Mouse (Mus musculus): Measurements from ENCODE around the gene Psme1.

Gene Psme1

DNA sequence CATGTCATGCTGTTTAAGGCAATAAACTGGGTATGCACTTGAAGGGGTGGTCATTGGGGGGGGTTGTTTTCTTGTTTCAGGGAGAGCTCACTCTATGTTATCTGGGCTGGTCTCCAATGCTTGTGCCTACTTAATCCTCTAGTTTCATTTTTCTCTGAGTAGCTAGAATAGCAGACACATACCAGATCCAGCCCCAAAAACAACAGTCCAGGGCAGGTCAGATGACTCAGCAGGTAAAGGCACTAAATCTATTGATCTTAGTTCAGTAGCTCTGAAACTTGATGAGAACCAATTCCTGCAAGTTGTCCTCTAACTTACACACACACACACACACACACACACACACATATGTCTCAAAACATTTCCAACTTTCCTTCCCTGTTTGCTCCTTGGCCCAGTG is 6.2 kb upstream of the Psme1 start:
- DNase-seq (ENCODE audit: low read depth), result no peak

DNA sequence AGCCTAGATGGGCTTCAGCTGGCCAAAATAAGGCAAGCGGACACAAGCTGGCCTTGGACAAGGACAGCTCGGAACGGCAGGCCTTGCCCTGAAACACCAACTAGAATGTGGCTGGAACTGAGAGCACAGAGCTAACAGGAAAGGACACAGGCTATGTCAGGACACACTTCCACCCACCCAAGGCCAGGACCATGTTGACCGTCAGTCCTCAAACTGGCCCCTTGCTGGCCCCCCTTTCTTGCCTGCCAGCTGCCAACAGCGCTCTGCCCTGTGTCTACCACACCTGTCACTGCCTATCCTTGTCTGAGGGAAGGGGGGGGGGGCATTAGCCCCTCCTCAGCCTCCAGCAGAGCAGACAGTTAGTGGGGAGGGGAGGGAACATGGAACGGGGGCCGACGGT is 2.6 kb upstream of the Psme1 start, which contains the start of gene Fitm1:
Gene Fitm1 (plus strand): TSS at position 316 of the 400 bp plus-strand sequence.
- DNase-seq (ENCODE audit: low read depth), result no peak

DNA sequence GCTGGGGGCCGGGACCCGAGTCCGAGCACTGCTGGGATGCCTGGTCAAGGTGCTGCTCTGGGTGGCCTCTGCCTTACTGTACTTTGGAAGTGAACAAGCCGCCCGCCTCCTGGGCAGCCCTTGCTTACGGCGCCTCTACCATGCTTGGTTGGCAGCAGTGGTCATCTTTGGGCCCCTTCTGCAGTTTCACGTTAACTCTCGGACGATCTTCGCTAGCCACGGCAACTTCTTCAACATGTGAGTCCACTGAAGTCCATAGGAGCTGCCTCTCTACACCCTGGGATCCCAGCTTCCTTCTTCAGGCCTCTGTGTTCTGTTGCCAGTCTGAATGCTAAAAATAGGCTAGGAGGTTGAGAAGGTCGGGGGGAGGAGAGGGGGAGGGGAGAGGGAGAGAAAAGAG is 2.2 kb upstream of the Psme1 start:
- no peak for DNase-seq (ENCODE audit: low read depth)

DNA sequence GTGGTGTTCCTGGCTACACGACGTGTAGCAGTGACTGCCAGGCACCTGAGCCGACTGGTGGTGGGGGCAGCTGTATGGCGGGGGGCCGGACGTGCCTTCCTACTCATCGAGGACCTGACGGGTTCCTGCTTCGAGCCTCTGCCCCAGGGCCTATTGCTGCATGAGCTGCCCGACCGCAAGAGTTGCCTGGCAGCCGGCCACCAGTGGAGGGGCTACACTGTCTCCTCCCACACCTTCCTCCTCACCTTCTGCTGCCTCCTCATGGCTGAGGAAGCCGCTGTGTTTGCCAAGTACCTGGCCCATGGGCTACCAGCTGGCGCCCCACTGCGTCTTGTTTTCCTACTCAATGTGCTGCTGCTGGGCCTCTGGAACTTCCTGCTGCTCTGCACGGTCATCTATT is 1.5 kb upstream of the Psme1 start:
- no peak for DNase-seq (ENCODE audit: low read depth)

DNA sequence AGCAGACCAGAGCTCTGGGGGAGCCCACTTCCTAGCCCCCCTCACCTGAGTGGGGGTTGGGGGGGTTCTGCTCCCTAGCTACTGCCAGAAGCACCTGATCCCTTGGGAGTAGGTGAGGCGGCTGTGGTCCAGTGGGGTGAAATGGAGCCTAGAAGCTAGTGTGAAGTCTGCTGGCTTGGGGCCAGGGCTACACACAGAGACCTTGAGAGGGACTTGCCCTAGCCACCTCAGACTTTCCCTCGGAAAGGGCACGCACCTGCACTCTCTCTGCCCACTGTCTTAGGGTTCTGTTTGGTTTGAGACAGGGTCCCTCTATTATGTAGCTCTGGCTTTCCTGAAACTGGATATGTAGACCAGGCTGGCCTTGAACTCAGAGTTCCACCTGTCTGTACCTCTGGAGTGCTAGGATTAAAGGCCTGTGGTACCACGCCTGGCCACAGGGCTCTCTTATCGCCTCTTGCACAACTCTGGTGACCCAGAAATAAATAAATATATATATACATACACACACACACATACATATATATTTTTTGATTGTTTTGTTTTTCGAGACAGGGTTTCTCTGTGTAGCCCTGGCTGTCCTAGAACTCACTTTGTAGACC is 846 bp downstream of the Psme1 start:
- no peak for DNase-seq (ENCODE audit: low read depth)

DNA sequence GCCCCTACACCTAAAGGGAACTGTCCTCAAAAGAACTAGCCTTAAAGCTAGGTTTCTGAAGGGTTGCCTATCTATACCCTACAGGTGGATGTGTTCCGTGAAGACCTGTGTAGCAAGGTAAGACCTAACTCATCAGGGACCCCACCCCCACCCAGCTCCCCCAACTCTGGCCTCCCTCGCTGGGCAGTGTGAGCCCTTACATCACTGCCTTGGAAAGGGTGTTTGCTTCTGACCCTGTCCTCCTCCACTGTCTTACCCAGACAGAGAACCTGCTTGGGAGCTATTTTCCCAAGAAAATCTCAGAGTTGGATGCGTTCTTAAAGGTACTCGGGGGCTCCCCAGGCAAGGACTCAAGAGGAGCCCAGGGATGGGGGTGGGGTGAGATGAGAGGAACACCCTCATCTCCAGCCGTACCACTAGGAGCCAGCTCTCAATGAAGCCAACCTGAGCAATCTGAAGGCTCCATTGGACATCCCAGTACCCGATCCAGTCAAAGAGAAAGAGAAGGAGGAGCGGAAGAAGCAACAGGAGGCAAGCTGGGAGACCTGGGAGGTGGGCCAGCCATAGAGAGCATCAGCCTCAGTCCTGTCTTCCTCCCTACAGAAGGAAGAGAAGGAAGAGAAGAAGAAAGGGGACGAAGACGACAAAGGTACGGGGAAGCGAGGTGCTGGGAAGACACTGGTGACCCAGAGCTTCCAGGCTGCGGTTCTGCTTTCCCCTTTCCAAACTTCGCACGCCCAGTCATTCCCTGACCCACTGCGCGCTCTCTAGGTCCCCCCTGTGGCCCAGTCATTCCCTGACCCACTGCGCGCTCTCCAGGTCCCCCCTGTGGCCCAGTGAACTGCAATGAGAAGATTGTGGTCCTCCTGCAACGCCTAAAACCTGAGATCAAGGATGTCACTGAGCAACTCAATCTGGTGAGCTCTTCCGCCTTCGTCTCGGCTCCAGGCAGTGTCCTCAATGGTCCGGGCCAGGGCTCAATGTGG is 1.9 kb downstream of the Psme1 start:
- no peak for DNase-seq (ENCODE audit: low read depth)

DNA sequence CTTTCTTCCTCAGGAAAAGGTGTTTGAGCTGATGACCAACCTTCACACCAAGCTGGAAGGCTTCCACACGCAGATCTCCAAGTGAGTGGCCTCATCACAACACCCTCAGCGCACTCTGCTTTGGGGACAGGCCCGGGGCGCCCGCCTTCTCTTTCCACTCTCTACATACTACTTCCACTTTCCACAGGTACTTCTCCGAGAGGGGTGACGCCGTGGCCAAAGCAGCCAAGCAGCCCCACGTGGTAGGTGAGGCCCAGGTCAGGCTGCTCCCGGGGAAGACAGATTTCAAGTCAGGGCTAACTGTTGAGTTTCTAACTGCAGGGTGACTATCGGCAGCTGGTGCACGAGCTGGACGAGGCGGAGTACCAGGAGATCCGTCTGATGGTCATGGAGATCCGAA is 2.8 kb downstream of the Psme1 start:
- no peak for DNase-seq (ENCODE audit: low read depth)

DNA sequence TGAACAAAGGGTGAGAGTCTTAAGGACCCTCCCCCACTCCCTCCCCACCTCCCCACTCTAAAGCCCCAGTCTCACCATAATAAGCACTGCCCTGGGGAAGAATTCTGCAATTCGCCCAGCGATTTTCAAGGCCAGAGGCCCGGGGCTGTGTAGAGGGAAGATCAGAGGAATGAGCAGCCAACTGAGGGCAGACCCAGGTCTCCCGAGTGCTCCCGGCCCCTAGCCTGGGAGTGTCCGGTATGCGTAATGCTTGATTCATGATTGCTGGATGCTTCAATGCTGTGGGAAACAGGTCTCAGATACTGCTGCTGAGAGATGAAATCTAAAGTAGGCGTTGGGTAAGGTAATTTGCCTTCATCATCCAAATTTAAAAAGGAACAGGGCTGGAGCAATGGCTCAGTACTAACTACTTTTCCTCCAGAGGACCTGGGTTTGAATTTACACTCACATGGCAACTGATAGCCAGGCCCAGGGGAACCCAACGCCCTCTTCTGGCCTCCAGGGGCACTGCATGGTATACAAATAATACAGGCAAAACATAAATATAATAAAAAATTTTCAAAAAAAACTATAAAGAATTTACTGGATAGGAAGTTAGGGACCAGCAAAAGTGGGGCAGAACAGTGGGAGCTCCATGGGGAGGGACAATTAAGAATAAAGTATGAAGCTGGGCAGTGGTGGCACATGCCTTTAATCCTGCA is 4.2 kb downstream of the Psme1 start:
- no peak for DNase-seq (ENCODE audit: low read depth)

DNA sequence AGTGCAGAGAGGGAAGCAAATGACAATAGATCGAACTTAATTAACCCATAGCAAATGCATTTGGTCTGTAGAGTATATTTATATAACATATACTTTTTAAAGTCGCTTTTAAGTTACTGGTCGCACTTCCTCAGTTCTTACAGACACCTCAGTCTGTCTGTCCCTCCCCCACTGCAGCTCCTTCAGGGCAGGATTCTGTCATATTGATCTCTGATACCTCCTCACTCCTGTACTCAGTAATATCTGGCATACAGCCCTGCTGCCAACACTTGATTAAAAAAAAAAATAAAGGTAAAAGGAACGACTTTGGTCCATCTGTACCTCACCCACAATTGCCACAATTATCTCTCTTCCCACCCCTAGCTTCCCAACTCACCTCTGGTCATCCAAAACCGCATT is 6.4 kb downstream of the Psme1 start:
- DNase-seq (ENCODE audit: low read depth), result no peak

DNA sequence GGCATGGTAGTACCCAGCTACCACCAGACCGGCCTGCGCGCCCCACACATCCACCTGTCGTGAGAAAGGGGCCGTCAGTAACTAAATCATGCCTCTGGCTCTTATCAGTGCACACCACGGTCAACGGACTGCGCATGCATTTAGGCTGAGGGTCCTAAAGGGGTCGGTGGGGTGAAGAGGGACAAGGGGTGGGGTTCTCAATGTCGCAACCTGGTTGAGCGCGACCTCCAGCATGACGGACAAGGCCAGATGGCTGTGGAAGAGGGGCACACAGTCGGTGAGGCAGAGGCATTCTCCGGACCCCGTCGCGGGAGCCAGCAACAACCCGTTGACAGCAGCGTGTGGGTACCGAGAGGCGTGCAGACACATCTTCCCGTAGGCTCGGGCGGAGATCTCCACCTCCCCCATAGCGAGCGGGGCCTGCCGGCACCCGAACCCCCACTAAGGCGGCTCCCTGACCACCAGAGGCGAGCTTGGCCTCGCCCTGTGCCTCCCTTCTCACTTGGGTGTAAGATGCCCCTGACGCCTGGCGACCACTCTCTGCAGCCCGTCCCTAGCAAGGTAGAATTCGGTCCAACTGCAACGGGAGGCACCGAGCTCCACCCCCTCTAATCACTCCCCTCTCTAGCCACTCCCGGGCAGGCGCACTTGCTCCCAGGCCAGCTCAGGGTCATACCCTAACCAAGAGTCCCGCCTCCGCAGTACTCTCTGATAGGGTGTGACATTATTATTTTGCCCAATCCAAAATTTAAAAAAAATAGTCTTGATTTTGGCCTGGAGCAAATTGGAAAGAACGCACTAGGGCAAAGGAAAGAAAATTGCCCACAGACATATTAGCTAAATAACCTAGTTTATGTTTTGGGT is 7.0 kb downstream of the Psme1 start, which contains the start of gene Emc9:
Gene Emc9 (minus strand): TSS at position 601 of the 864 bp plus-strand sequence.
- peak; percentile 87 for DNase-seq (ENCODE audit: low read depth)

DNA sequence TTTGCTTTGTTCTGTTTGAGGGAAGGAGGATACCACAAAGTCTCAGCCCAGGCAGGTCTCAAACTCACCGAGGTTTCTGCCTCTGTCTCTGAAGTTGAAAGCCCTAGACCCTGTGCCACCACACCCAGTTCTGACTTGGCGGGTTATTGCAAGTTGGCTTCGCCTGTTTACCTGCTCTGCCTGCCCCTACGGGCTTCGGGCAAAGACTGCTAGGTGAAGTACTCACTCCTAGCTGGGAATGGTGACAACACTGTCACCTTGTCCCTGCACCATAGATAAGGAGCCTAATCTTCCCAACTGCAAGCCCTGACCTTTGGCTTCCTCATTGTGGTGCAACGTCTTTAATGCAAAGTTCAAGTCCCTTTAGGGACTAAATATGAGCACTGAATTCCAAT is 7.6 kb downstream of the Psme1 start:
- no peak for DNase-seq (ENCODE audit: low read depth)

DNA sequence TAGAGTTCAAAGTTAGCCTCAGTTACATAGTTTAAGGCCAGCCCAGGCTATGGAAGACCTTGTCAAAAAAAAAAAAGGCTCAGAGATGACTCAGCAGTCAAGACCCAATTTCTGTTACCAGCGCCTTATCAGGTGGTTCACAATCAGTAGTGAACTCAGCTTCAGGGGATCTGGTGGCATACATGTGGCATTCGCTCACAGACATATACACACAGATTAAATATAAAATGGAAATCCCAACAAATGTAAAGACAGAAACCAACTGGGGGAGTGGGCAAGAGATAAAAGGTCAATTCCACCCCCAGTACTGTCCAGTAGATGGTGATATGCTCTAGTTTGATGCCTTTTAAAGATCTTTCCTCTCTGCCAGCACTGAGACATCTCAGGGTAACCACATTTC is 8.2 kb downstream of the Psme1 start:
- no peak for DNase-seq (ENCODE audit: low read depth)

DNA sequence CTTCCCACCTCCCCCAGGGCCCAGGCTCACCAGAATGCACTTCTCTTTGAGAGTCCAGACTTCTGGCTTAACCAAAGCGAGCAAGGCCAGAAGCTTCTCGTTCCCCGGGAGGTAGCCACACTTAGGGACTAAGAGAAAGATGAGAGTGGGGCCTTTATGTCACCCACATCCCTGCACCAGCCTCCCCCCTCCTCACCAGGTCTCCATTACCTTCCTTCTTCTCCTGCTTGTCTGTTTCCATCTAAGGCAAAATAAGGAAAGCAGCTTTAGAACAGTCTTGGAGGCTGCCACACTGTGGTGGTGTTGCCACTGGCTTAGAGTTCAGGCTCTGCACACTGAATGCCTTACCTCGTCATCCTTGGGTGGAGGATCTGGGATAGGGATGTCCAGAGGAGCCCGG is 11.3 kb downstream of the Psme1 start:
- no peak for DNase-seq (ENCODE audit: low read depth)

DNA sequence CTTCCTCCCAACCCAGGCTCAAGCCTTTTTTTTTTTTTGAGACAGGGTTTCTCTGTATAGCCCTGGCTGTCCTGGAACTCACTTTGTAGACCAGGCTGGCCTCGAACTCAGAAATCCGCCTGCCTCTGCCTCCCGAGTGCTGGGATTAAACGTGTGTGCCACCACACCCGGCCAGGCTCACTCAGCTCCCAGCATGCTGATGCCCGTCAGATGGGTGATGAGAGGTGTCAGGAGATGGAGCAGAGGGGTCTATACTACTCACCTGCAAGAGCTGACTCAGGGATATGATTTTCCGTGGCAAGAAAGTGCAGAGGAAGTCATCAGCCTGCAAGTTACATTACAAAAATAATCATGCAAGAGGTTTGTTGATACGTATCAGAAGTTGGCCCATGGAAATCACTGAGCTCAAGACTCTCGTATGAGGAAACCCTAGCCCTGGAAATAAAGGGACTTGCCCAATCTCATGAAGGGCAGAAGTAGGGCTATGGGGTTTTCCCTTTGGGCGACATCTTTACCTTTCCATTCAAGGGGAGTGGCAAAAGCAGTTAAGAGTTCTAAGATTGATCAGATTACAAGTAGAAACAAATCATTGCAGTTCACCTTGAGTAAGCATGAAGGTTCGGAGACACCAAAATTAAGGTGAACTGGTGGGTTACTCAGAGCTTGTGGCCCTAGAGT is 12.0 kb downstream of the Psme1 start:
- DNase-seq (ENCODE audit: low read depth), result no peak

DNA sequence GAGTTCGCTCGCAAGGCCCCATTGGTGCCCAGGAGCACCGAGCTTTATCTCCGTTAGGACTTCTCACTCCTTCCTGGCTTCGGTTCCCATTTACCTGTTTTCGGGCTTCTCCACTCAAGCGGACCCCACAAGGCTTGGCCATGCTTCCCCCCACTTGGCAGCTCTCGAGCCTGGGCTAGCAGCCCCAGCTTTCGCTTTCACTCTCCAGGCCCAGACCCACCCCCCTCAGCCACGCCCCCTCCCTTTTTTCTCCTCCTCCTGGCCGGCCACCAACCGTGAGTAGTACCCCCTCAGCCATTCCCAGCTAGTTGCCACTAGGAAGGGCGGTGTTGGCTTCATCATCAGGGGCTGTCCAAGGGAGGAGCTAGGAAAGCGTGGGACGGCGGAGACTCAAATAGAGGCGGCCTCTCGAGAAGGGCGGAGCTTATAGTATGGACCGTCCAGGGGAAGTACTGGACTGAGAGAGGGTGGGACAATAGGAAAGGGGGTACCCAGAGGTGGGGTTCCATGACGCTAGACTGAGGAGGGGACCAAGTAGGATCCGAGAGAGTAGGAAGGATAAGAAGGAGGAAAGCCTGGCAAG is 12.9 kb downstream of the Psme1 start, which contains the start of gene Psme2:
Gene Psme2 (minus strand): TSS at position 366 of the 583 bp plus-strand sequence.
- peak; percentile 91 for DNase-seq (ENCODE audit: low read depth)

DNA sequence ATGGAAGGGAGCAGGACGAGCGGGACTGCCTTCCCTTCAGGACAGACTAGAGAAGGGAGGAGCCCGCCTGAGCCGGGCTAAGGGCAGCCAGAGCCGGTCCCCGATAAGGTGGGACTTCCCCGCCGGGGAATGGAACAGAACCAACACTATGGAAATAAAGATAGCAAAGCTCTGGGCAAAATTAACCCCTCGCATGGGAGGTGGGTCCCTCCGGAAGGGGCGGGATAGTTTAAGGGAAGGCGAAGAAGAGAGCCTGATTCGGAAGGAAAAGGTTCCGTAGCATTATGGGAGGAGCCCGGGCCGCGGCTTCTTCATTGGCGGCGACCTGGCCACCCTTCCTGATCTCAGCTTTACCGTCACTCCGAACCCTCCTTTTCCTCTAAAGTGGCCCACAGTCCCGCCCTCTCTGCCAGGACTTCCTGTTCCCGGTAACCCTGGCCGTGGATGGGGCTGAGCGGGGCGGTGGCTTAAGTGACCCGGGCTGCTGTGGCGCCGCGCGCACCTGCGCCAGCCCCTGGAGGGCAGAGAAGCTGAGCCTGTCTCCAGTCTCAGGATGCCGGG is 13.5 kb downstream of the Psme1 start, which contains the start of gene Rnf31:
Gene Rnf31 (plus strand): TSS at position 378 of the 561 bp plus-strand sequence.
- peak; percentile 94 for DNase-seq (ENCODE audit: low read depth)

DNA sequence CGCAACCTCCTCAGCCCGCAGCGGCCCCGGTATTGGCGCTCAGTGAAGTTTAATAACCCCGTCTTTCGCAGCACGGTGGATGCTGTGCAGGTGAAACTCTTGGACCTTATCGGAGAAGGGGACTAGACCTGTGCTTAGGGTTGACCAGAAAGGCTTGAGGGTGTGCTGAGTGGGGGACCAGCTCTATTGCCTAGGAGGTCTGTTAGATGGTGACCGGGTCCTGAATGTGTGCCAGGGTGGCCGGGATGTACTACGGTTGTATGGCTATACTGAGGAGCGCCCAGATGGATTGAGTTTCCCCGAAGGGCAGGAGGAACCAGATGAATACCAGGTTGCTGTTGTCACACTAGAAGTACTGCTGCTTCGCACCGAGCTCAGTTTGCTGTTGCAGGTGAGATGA is 14.3 kb downstream of the Psme1 start:
- no peak for DNase-seq (ENCODE audit: low read depth)

DNA sequence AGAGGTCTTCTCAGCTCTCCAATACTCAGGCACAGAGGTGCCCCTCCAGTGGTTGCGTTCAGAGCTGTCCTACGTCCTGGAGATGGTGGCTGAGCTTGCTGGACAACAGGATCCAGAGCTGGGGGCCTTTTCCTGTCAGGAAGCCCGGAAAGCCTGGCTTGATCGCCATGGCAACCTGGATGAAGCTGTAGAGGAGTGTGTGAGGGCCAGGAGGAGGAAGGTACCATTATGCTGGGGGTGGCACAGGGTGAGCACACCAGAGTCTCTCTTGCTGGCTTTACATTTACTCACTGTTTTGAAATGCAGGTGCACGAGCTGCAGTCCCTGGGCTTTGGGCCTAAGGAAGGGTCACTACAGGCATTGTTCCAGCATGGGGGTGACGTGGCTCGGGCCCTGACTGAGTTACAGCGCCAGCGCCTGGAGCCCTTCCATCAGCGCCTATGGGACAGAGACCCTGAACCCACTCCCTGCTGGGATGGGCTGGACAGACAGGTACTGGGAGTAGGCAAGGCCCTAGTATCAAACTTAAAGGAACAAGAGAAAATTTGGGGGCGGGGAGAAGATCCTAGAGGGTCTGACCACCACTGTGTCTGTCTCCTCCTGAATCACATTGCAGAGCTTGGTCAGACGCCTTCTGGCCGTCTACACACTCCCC is 18.2 kb downstream of the Psme1 start:
- no peak for DNase-seq (ENCODE audit: low read depth)

DNA sequence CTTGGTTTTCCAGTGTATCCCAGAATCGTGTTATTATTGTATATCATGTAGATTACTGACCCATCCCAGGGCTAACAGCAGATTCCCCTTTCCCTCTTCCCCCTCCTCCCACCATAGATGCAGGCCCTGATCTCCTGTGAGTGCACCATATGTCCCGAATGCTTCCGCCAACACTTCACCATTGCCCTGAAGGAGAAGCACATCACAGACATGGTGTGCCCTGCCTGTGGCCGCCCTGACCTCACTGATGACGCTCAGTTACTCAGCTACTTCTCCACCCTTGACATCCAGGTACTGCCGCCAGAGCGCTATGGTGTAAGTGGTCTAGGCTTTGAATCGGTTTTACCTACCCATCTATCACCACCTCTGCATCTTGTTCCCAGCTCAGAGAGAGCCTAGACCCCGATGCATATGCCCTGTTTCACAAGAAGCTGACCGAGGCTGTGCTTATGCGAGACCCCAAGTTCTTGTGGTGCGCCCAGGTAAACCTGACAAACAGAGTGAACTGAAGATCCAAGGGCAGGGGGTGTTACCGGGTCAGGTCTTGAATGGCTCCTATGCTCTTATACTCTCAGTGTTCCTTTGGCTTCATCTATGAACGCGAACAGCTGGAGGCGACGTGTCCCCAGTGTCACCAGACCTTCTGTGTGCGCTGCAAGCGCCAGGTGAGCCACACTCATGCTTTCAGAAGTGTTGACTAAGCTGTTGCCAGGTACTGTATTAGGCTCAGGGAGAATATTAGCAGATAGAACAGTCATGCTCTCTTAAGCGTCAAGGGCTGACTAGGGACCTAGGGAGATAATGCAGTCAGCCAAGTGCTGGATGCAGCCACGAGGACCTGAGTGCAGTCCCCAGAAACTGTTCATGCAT is 20.8 kb downstream of the Psme1 start:
- DNase-seq (ENCODE audit: low read depth), result no peak

Measured in c-Kit-positive CD71-positive TER-119-negative erythroid progenitor cells, embryonic 14.5 days (primary cell).